Mouse (Mus musculus) heart, embryonic 13.5 days (tissue): ENCODE data around the gene Tmed5. TPM values are rescaled to one million over a fixed set of nuclear protein-coding genes. Genes with fewer than 3 reads are reported as not detected.

Experiments used
- polyA plus RNA-seq: library from polyadenylated mRNA; unstranded; fragments of >200 nt; fragmentation: Nextera tagmentation; extraction: Ambion mirVana; gene quantifications from 2 replicates; pipeline ENCODE4 v1.2.1, GENCODE M21; 2015

Tmed5 gene
- polyA plus RNA-seq, 1 experiment from 2014 or later: 32.7 TPM

Other genes with a start within 250 kb of the Tmed5 start
- 49.9 and 50.8 TPM in 2 replicates for gene Rpl5, start 232.1 kb downstream of the Tmed5 start, polyA plus RNA-seq
- 17.9 and 20.3 TPM in 2 replicates for gene Fam69a, start 145.5 kb downstream of the Tmed5 start, polyA plus RNA-seq
- 71.7 and 76.4 TPM in 2 replicates for gene Mtf2, start 66.9 kb downstream of the Tmed5 start, polyA plus RNA-seq
- 3.9 and 4.3 TPM in 2 replicates for gene Ccdc18, start 255 bp upstream of the Tmed5 start, polyA plus RNA-seq
- gene Dr1, start 136.3 kb upstream of the Tmed5 start, polyA plus RNA-seq: 24.3 and 24.9 TPM in 2 replicates
- 5.0 and 5.1 TPM in 2 replicates for gene Pigg, start 180.0 kb upstream of the Tmed5 start, polyA plus RNA-seq
- gene Gm42517, start 235.3 kb upstream of the Tmed5 start, polyA plus RNA-seq: 0.10 TPM in 1 of 2 replicates, not detected in the other